Mouse (Mus musculus) MEL (cell line): Measurements from ENCODE around the gene Vmn1r100. TPM values are rescaled to one million over a fixed set of nuclear protein-coding genes. Genes with fewer than 3 reads are reported as not detected.
"Not testable (repeated sequence)": the region's sequence is repeated elsewhere in the genome, so short reads cannot be mapped to it uniquely, and the experiment has no call there.

Experiments
- DNase-seq: peaks from one replicate; pipeline ENCODE4 v3.0.0; 2011; ENCODE audit warnings: low read depth, low spot score
- H3K27ac ChIP-seq: 2 replicates; pipeline ENCODE4 v1.5.1; 2012; ENCODE audit warnings: low read depth, mild to moderate bottlenecking, control low read depth, low read length, moderate library complexity; ENCODE audit not compliant: control insufficient read depth
- H3K27me3 ChIP-seq, 2 experiments: fragments of 150-350 bp in 1 of 2; sonication (generic) in 1 of 2; 2 replicates each; pipeline ENCODE4 v1.6.1; 2012; ENCODE audit warnings: low read length in 2 of 2, mild to moderate bottlenecking in 2 of 2, improper control_type of control experiment in 1 of 2, moderate library complexity in 1 of 2; ENCODE audit not compliant: insufficient read depth in 2 of 2, control insufficient read depth in 1 of 2
- H3K36me3 ChIP-seq, 2 experiments: 2 replicates each; pipeline ENCODE4 v1.6.1; 2012 to 2014; ENCODE audit warnings: low read length in 2 of 2, improper control_type of control experiment in 1 of 2, inconsistent platforms in 1 of 2, mild to moderate bottlenecking in 1 of 2; ENCODE audit not compliant: insufficient read depth in 2 of 2, control insufficient read depth in 1 of 2
- H3K4me1 ChIP-seq, 2 experiments: fragments of 150-350 bp in 1 of 2; sonication (generic) in 1 of 2; 2 replicates each; pipeline ENCODE4 v1.6.1; 2012; ENCODE audit warnings: low read length in 2 of 2, improper control_type of control experiment in 1 of 2, mild to moderate bottlenecking in 1 of 2; ENCODE audit not compliant: insufficient read depth in 2 of 2, control insufficient read depth in 1 of 2
- H3K4me3 ChIP-seq, 2 experiments: fragments of 150-350 bp in 1 of 2; sonication (generic) in 1 of 2; 2 replicates each; pipeline ENCODE4 v1.5.1; 2012; ENCODE audit warnings: low read depth in 2 of 2, low read length in 2 of 2, mild to moderate bottlenecking in 2 of 2, moderate library complexity in 2 of 2, control low read depth in 1 of 2, improper control_type of control experiment in 1 of 2; ENCODE audit not compliant: control insufficient read depth in 1 of 2, insufficient read depth in 1 of 2
- H3K79me2 ChIP-seq: 2 replicates; pipeline ENCODE4 v1.6.1; 2012; ENCODE audit warnings: mild to moderate bottlenecking, low read length, moderate library complexity; ENCODE audit not compliant: control insufficient read depth, poor library complexity, insufficient read depth
- H3K9ac ChIP-seq: 2 replicates; pipeline ENCODE4 v1.6.1; 2012; ENCODE audit warnings: low read depth, mild to moderate bottlenecking, control low read depth, low read length, moderate library complexity; ENCODE audit not compliant: control insufficient read depth, poor library complexity, severe bottlenecking
- H3K9me3 ChIP-seq: fragments of 150-350 bp; sonication (generic); replicated peaks from 2 replicates; pipeline ENCODE4 v1.6.1; 2012; ENCODE audit warnings: mild to moderate bottlenecking, low read length, improper control_type of control experiment, moderate library complexity; ENCODE audit not compliant: insufficient read depth
- polyA plus RNA-seq, 2 experiments: library from polyadenylated mRNA; stranded (reverse) in 1 of 2; unstranded in 1 of 2; fragments of >175 nt in 1 of 2; fragments of >200 nt in 1 of 2; gene quantifications; 2 replicates each; pipeline versions ENCODE4 v1.2.1 to v1.2.4; 2012; ENCODE audit warnings: low replicate concordance in 2 of 2, low read depth in 1 of 2; ENCODE audit not compliant: insufficient read length in 2 of 2, insufficient read depth in 1 of 2, missing spikeins in 1 of 2
- total RNA-seq: library from RNA; depleted of rRNA; stranded (reverse); fragments of 300-350 nt; gene quantifications from 2 replicates; pipeline ENCODE4 v1.2.3, GENCODE M21; 2012; rRNA removed

Vmn1r100 gene
- total RNA-seq, result not detected in 2 replicates
- not detected for polyA plus RNA-seq

DNA sequence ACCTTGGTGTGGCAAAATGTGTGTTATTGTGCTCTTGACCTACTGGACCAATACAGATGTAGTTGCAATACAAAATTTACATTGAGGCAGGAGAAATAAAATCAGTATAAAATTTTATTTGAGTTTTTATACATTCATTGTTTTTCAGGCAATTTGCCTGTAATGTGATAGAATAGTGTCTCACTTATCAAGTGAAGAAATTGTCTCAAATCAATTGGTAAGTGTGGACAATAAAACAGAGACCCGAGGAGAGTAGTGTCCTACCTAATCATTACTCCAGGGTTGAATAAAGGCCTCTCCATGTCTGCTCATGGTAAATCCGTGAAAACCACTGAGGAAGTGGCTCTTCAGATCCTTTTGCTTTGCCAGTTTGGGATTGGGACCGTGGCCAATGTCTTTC lies at the start of gene Vmn1r100:
Vmn1r100 (plus strand) TSS at position 301 of the 400 bp plus-strand sequence.
- not testable (repeated sequence) for H3K9ac ChIP-seq, H3K79me2 ChIP-seq, H3K36me3 ChIP-seq, H3K27ac ChIP-seq, DNase-seq, H3K4me1 ChIP-seq, H3K27me3 ChIP-seq, H3K9me3 ChIP-seq, H3K4me3 ChIP-seq

- H3K27ac ChIP-seq, H3K9me3 ChIP-seq, H3K4me1 ChIP-seq, H3K9ac ChIP-seq, H3K27me3 ChIP-seq, H3K36me3 ChIP-seq, H3K4me3 ChIP-seq, H3K79me2 ChIP-seq, DNase-seq: not testable (repeated sequence)
Observed at GRCm38 (mm10) chr7:20375310-20375709, 42.4 kb upstream of the Vmn1r100 start, which contains the start of gene Gm5728. Gm5728 (minus strand) TSS chr7:20375410.

DNA sequence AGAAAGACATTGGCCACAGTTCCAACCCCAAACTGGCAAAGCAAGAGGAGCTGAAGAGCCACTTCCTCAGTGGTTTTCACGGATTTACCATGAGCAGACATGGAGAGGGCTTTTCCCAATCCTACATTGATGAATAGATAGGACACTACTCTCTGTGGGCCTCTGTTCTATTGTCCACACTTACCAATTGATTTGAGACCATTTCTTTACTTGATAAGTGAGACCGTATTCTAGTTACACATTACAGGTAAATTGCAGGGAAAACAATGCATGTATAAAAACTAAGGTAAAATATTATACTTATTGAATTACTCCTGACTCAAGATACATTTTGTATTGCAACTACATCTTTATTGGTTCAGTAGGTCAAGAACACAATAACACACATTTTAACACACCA lies 24.8 kb downstream of the Vmn1r100 start, which contains the start of gene Vmn1r101:
Vmn1r101 (minus strand) TSS at position 101 of the 400 bp plus-strand sequence.
- not testable (repeated sequence) for DNase-seq, H3K9ac ChIP-seq, H3K9me3 ChIP-seq, H3K4me3 ChIP-seq, H3K36me3 ChIP-seq, H3K27me3 ChIP-seq, H3K27ac ChIP-seq, H3K79me2 ChIP-seq, H3K4me1 ChIP-seq

Other genes starting within 250 kb of the Vmn1r100 start
- gene Vmn1r94, start 249.6 kb upstream of the Vmn1r100 start, total RNA-seq, result not detected in 2 replicates
- gene Vmn1r94, start 249.6 kb upstream of the Vmn1r100 start, polyA plus RNA-seq, result not detected
- not detected in 2 replicates for gene Vmn1r95, start 224.2 kb upstream of the Vmn1r100 start, total RNA-seq
- not detected for gene Vmn1r95, start 224.2 kb upstream of the Vmn1r100 start, polyA plus RNA-seq
- not detected in 2 replicates for gene Gm6164, start 212.3 kb upstream of the Vmn1r100 start, total RNA-seq
- gene Gm6164, start 212.3 kb upstream of the Vmn1r100 start, polyA plus RNA-seq, result not detected
- gene Gm4498, start 184.1 kb upstream of the Vmn1r100 start, total RNA-seq, result not detected in 2 replicates
- not detected for gene Gm4498, start 184.1 kb upstream of the Vmn1r100 start, polyA plus RNA-seq
- gene Gm5890, start 155.1 kb upstream of the Vmn1r100 start, total RNA-seq, result not detected in 2 replicates
- gene Gm5890, start 155.1 kb upstream of the Vmn1r100 start, polyA plus RNA-seq, result not detected
- gene Gm4133, start 83.9 kb upstream of the Vmn1r100 start, total RNA-seq, result not detected in 2 replicates
- gene Gm4133, start 83.9 kb upstream of the Vmn1r100 start, polyA plus RNA-seq, result not detected
- not detected in 2 replicates for gene Gm5728, start 42.5 kb upstream of the Vmn1r100 start, total RNA-seq
- gene Gm5728, start 42.5 kb upstream of the Vmn1r100 start, polyA plus RNA-seq, result not detected
- gene Vmn1r101, start 24.7 kb downstream of the Vmn1r100 start, total RNA-seq, result not detected in 2 replicates
- not detected for gene Vmn1r101, start 24.7 kb downstream of the Vmn1r100 start, polyA plus RNA-seq
- not detected in 2 replicates for gene Gm10670, start 57.0 kb downstream of the Vmn1r100 start, total RNA-seq
- gene Gm10670, start 57.0 kb downstream of the Vmn1r100 start, polyA plus RNA-seq, result not detected
- not detected in 2 replicates for gene Vmn1r103, start 92.6 kb downstream of the Vmn1r100 start, total RNA-seq
- not detected for gene Vmn1r103, start 92.6 kb downstream of the Vmn1r100 start, polyA plus RNA-seq
- gene Vmn1r104, start 115.9 kb downstream of the Vmn1r100 start, total RNA-seq, result not detected in 2 replicates
- not detected for gene Vmn1r104, start 115.9 kb downstream of the Vmn1r100 start, polyA plus RNA-seq
- gene Gm5726, start 127.8 kb downstream of the Vmn1r100 start, total RNA-seq, result not detected in 2 replicates
- gene Gm5726, start 127.8 kb downstream of the Vmn1r100 start, polyA plus RNA-seq, result not detected
- gene Gm4141, start 158.3 kb downstream of the Vmn1r100 start, total RNA-seq, result not detected in 2 replicates
- gene Gm4141, start 158.3 kb downstream of the Vmn1r100 start, polyA plus RNA-seq, result not detected
- gene Gm4513, start 181.1 kb downstream of the Vmn1r100 start, total RNA-seq, result not detected in 2 replicates
- not detected for gene Gm4513, start 181.1 kb downstream of the Vmn1r100 start, polyA plus RNA-seq